Mouse (Mus musculus) thymus, adult 2 months (tissue): Measurements from ENCODE around the gene Cdh22. TPM values are rescaled to one million over a fixed set of nuclear protein-coding genes. Genes with fewer than 3 reads are reported as not detected.

ENCODE experiments used
- DNase-seq: peaks from one replicate; pipeline ENCODE4 v3.0.0; 2021
- H3K27ac ChIP-seq: fragments of 200-500 bp; 2 replicates; pipeline ENCODE4 v1.5.1; 2012; ENCODE audit warnings: low read length, control low read depth; ENCODE audit not compliant: control insufficient read depth, insufficient read depth
- H3K27me3 ChIP-seq: fragments of 200-500 bp; 2 replicates; pipeline ENCODE4 v1.6.1; 2012; ENCODE audit warnings: mild to moderate bottlenecking, low read length, moderate library complexity, mixed read lengths; ENCODE audit not compliant: control insufficient read depth, insufficient read depth
- H3K36me3 ChIP-seq: fragments of 200-500 bp; 2 replicates; pipeline ENCODE4 v1.6.1; 2012; ENCODE audit warnings: mild to moderate bottlenecking, low read length, moderate library complexity; ENCODE audit not compliant: control insufficient read depth, insufficient read depth
- H3K4me1 ChIP-seq: fragments of 200-500 bp; replicated peaks from 2 replicates; pipeline ENCODE4 v1.6.1; 2012; ENCODE audit warnings: low read length; ENCODE audit not compliant: control insufficient read depth, insufficient read depth
- H3K4me3 ChIP-seq: fragments of 200-500 bp; 2 replicates; pipeline ENCODE4 v1.5.1; 2012; ENCODE audit warnings: mild to moderate bottlenecking, low read length, control low read depth, moderate library complexity; ENCODE audit not compliant: control insufficient read depth, insufficient read depth
- CTCF ChIP-seq: fragments of 200-500 bp; IDR thresholded peaks from 2 replicates; pipeline ENCODE4 v1.5.1; 2012; ENCODE audit warnings: mild to moderate bottlenecking, control low read depth, low read length, moderate library complexity, borderline replicate concordance; ENCODE audit not compliant: control insufficient read depth, poor library complexity, insufficient read depth; ENCODE audit errors: extremely low read depth
- POLR2A ChIP-seq: fragments of 200-500 bp; IDR thresholded peaks from 2 replicates; pipeline ENCODE4 v1.6.1; 2012; ENCODE audit warnings: mild to moderate bottlenecking, low read length, control low read depth, moderate library complexity; ENCODE audit not compliant: control insufficient read depth, poor library complexity, insufficient read depth; ENCODE audit errors: extremely low read depth
- WGBS: fragments of 180-500 bp; shearing (Covaris S2); methylation state at CpG from one replicate; pipeline ENCODE4 v1.1.7; 2018; 5-methylcytosine and 5-hydroxymethylcytosine counted together
- polyA plus RNA-seq: library from polyadenylated mRNA; depleted of rRNA; stranded (reverse); fragments of >200 nt; gene quantifications from 2 replicates; pipeline ENCODE4 v1.2.3, GENCODE M21; 2012

Gene Cdh22
- polyA plus RNA-seq, 1 experiment, result 1.2 TPM

- peaks cover 5% of the 10 kb centered on the region; the same call in 1 of the 2 replicates for H3K27me3 ChIP-seq
- DNase-seq, result peak; percentile 72
- H3K4me3 ChIP-seq, result no peak overlapping the region
- 44% methylated on average over 2 of the region's 2 CpGs for WGBS
- H3K27ac ChIP-seq, result no peak overlapping the region
- H3K36me3 ChIP-seq, result no peaks in the 10 kb centered on the region
- H3K4me1 ChIP-seq, result no peaks in the 10 kb centered on the region
- peak; percentile 89 for TF ChIP-seq CTCF
- no peak for TF ChIP-seq POLR2A
Measured at GRCm38 (mm10) chr2:165074937-165075336, 159.7 kb downstream of the Cdh22 start.

- 49% methylated on average over 11 of the region's 11 CpGs for WGBS
- H3K4me1 ChIP-seq, result no peaks in the 10 kb centered on the region
- TF ChIP-seq POLR2A (no peak), CTCF (no peak)
- DNase-seq, result no peak
- no peaks in the 10 kb centered on the region for H3K36me3 ChIP-seq
- H3K27ac ChIP-seq, result no peak overlapping the region
- peaks cover 3% of the 10 kb centered on the region; the same call in 1 of the 2 replicates for H3K27me3 ChIP-seq
- H3K4me3 ChIP-seq, result no peak overlapping the region
Measured at GRCm38 (mm10) chr2:165074081-165074884, 160.4 kb downstream of the Cdh22 start.

GRCm38 (mm10) chr2:165073381-165073781 is 161.3 kb downstream of the Cdh22 start:
- DNase-seq, result no peak

DNA sequence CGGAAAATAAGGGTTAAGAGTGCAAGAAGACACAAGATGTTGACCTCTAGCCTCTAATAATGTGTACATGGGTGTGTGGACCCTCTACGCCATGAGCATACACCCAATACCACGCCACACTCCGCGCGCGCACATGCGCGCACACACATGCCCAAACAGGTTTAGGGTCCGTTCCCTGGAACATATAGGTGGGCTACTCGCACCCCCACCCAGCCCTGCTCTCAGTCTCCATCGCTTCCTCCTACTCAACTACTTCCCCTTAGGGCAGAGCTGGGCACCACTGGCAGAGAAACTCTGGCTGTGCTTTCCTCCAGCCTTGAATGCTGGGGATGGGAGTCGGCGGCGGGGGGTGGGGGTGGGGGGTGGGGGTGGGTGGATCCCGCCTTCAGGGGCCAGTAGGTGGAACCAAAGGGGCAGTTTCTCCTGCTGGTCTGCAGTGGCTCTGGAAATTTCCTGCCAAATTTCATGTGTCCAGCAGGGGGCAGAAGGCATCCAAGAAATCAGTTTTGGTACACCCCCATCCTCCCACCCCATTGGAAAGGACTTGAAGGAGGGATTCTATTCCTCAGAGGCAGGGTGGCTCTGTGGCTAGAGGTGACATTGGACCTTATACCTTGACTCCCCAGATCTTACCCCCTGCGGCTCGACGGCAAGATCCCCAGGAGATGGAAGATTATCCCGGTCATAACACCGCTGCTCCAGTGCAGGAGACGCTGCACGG is 164.4 kb downstream of the Cdh22 start:
- 27% methylated on average over 23 of the region's 23 CpGs for WGBS
- TF ChIP-seq POLR2A, result no peak
- peak; percentile 24; the same call in 1 of the 2 replicates for TF ChIP-seq CTCF
- Histone ChIP-seq H3K4me3 (no peak overlapping the region), H3K27me3 (no peaks in the 10 kb centered on the region), H3K27ac (no peak overlapping the region), H3K36me3 (no peaks in the 10 kb centered on the region), H3K4me1 (no peaks in the 10 kb centered on the region)
- peak; percentile 40 for DNase-seq

More at GRCm38 (mm10) chr2:165073381-165073781, 161.3 kb downstream of the Cdh22 start:
- no peaks in the 10 kb centered on the region for H3K36me3 ChIP-seq
- no peaks in the 10 kb centered on the region; the same call in 1 of the 2 replicates for H3K27me3 ChIP-seq
- H3K4me1 ChIP-seq, result no peaks in the 10 kb centered on the region
- no peak overlapping the region for H3K27ac ChIP-seq
- 28% methylated on average over 9 of the region's 9 CpGs for WGBS
- H3K4me3 ChIP-seq, result no peak overlapping the region
- no peak for TF ChIP-seq CTCF
- TF ChIP-seq POLR2A, result no peak

DNA sequence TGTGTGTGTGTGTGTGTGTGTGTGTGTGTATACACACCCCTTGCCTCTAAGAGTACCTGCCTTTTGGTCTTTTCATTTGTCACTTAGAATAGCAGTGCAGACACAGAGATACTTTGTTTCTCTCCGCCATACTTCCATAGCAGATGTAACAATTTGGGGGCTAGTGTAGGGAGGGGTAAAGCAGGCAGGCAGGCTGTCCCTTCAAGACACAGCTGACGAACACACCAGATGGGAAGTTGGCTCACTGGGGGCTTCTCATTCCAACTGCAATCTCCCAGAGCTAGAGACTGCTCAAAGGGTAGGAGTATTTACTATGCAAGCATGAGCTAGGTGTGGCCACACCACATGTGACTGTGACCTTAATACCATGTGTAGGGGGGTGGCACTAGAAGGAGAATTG is 165.8 kb downstream of the Cdh22 start:
- Histone ChIP-seq H3K36me3 (no peaks in the 10 kb centered on the region), H3K4me1 (no peaks in the 10 kb centered on the region), H3K4me3 (no peak overlapping the region), H3K27ac (no peak overlapping the region), H3K27me3 (no peaks in the 10 kb centered on the region)
- 87% methylated on average over 2 of the region's 2 CpGs for WGBS
- no peak for TF ChIP-seq POLR2A
- TF ChIP-seq CTCF, result no peak
- no peak for DNase-seq

GRCm38 (mm10) chr2:165064489-165064888 is 170.2 kb downstream of the Cdh22 start:
- Histone ChIP-seq H3K4me3 (no peak overlapping the region), H3K27me3 (no peaks in the 10 kb centered on the region; the same call in 1 of the 2 replicates), H3K36me3 (no peaks in the 10 kb centered on the region), H3K27ac (no peak overlapping the region), H3K4me1 (no peaks in the 10 kb centered on the region)
- DNase-seq, result no peak
- WGBS, result 79% methylated on average over 7 of the region's 7 CpGs
- TF ChIP-seq POLR2A, result no peak
- TF ChIP-seq CTCF, result no peak
